Mouse (Mus musculus): Measurements from ENCODE around the gene Kbtbd13.

DNA sequence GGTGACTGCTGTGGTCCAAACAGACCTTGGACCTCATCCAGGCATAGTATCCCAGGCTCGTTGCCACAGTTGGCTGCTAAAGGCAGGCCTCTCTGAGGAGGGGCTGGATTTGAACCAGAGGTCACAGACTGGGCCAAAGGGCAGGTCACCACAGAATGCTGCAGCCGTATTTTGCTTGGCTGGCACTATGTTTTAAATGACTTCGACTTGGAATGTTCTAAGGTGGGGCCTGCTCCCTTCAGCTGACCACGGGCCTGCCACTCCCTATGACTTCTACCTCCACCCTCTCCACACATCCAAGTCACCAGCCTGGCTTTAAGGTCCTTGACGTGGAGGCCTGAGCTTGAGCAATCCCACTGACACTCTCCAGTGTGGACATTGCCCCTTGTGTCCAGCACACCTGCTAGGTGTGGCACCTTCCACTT, 17.4 kb upstream of the Kbtbd13 start:
- TF ChIP-seq POLR2A (IDR thresholded peaks at IDR 0.05; ENCODE audit: borderline replicate concordance, low read depth, low read length) (no peak), CTCF (IDR thresholded peaks at IDR 0.05; ENCODE audit: low read depth, low read length) (no peak)

All from bone marrow macrophage, adult 2 months (primary cell).